Mouse (Mus musculus) liver, adult (tissue): Measurements from ENCODE around the gene Abhd16a.

ENCODE experiments used
- GATA4 ChIP-seq: IDR thresholded peaks from 2 replicates; pipeline ENCODE4 v1.6.1; 2014; ENCODE audit warnings: mild to moderate bottlenecking, low read length; ENCODE audit not compliant: insufficient replicate concordance

Gene Abhd16a

DNA sequence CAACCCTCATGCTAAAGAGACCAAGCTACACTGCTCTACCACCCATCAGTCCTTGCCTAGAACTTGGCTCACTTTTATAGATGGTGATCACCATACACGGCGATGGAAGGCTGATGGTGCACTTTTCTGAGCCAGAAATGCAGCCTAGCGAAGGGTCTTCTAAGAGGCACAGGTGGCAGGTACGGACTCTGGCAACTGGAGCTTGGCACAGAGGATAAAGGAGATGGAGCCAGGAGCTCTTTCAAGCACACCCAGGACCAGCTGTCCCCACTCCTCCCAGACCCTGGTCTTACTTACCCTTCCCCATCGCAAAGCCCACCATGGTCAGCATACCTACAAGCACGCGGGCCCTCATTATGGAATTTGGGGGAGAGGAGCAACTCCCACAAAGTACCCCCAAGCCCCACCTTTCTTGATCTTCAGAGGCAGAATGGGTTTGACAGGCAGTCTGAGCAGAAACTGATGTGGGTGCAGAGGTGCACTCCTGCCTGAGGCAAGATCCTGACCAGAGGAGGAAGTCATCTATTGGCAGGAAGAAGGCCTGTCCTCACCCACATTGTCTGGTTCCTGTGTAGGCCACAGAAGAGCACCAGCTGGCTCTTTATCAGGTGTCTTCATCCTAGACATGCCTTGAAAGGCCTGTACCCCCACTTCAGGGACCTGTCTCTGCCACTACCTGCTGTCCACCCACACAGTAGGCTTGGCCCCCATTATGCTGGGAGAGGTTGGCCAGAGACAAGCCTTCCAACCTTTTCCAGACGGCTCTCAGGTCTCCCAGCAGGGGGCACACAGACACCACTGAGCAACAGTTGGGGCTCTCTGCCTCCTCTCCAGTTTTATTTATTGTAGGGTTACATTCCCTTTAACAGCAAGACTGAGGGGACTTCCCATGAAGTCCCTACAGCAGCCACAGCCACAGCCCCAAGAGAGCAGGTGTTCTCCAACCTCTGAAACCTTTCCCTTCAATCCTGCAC is 26.3 kb downstream of the Abhd16a start, which contains the start of gene Ly6g5b:
Gene Ly6g5b, minus strand, starts transcription at position 383 of the 974 bp plus-strand sequence.
- no peak for TF ChIP-seq GATA4

DNA sequence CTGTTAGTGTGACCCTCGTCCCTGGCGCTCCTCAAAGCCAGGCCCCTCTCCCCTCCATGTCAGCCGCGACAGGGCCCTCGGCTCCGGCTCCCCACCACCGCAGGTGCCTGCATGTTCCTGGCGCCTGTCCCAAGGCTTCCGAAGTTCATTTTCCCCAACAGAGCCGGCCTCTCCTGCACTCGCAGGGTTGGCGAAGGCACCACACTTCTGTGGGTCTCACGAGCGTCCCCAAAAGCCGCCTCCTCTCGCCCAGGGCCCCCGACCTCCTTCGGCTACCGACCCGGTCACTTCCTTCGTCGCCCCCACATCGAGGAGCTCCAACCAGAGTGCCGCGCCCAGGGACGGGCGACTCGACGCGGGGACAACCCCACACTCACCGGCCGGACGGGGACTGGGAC is 31.7 kb downstream of the Abhd16a start:
- TF ChIP-seq GATA4, result no peak

DNA sequence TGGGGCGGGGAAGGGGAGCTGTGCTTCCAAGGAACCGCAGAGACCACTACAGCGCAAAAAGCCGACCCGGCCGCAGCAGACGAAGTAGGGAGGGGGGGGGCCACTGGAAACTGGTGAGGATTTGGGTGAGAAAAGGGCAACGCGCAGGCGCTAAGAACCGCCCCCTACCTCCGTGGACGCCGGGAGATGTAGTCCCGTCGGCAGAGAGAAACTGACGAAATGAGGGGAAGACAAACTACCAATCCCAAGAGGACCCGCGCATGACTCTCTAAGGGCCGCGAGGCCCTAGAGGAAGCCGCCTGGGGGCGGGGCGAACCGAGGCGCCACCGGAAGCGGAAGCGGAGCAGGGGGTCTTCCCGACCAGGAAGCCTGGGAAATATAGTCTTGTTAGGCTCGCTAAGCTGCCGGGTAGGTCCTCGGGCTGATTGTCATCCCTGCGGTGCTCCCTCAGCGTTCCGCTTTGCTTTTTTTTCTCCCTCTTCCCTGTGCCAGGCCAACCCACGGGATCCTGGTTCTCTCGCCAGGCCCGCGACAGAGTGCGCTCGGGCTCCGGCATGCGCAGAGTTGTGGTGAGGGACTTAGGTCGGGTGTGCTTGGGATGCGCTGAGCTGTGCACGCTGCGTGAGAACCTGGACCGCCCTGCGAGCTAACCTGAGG is 32.2 kb downstream of the Abhd16a start, which contains the start of gene Gpank1:
Gene Gpank1, plus strand, starts transcription at position 313 of the 657 bp plus-strand sequence.
- TF ChIP-seq GATA4, result no peak

DNA sequence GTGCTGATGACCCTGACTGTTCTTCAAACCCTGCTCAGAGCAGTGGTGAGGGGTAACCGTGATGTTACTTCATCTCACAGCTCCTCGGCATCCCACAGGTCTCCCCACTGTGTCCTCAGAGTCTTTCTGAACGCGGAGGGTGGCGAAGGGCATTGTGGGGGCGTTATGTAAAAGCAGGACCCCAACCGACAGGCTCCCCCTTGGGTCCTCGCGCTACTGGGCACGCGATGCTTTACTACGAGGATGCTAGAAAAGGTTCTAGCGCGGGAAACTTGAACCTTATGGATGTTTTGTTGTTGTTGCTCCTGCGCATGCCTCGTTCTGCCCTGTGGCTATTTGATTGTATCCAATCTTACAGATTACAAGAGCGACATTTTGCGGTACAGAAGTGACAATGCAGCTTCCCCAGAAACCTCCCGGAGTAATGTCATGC is 32.8 kb downstream of the Abhd16a start, which contains the start of gene Csnk2b:
Gene Csnk2b, minus strand, starts transcription at position 183 of the 433 bp plus-strand sequence.
- no peak for TF ChIP-seq GATA4

DNA sequence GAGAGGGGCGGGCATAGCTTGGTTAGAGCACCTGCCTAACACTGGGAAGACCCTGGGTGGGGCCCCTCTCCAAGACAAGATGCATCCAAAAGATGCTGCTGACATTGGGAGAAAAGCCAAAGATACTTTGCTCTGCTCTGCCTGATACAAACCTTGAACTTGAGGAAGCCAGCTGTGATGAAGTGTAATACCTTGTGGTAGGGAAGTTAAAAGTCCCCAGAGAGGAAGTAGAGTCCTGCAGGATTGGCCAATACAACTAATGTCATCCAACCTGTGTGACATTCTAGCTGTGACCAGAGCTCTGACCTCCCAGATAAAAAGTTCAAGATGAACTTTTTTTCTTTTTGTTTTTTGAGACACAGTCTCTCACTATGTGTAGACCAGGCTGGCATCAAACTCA is 36.0 kb downstream of the Abhd16a start:
- no peak for TF ChIP-seq GATA4

DNA sequence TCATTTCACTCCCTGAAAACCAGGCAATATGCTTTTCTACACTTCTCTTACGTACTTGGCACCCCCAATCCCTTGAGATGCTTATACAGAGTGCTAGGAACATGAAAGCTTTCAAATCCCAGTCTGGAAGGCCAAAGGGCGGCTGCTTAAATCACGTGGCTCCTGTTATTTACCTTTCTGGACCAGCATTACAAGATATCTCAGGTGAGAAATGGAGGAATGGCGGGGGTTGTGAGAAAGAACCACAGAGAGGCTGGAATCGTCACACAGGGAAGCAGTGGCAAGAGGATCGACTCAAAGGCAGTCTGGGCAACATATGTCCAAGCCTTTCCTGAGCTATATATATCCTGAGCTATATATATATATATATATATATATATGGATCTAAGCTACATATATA is 36.5 kb downstream of the Abhd16a start:
- no peak for TF ChIP-seq GATA4

DNA sequence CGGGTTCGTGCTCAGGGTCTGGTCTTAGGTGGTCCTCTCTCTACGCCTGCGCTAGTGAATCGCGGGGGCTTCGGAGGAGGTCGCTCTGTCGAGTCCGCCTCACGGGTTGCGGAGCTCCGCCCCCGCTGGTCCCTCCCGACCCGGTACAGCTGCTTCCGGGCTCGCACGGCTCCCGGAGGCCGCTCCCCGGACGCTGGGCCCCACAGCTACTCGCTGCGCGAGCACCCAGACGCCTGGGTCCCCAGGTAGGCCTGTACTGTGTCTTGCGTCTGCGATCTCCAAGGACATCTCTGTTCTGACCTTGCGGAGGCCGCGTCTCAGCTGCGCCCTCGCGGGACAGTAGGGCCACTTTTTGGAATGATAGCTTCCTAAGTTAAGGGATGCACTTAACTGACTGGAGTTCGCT is 37.1 kb downstream of the Abhd16a start, which contains the start of gene D17H6S53E:
Gene D17H6S53E, plus strand, starts transcription at position 168 of the 406 bp plus-strand sequence.
- peak; percentile 32; the same call in 1 of the 2 replicates for TF ChIP-seq GATA4

DNA sequence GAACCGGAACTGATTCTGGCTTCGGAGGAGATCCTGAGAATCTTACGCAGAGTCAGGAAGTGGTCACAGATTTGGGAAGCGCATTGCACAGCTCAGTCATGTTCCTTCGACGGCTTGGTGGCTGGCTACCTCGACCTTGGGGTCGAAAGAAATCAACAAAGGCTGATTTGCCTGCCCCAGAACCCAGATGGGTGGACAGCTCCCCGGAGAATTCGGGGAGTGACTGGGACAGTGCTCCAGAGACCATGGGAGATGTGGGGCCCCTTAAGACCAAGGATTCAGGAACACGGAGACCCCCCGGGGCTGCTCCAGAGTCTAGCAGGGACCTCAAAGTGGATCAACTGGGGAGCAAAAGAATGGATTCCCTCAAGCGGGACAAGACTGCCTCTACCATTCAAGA is 38.0 kb downstream of the Abhd16a start:
- no peak for TF ChIP-seq GATA4

DNA sequence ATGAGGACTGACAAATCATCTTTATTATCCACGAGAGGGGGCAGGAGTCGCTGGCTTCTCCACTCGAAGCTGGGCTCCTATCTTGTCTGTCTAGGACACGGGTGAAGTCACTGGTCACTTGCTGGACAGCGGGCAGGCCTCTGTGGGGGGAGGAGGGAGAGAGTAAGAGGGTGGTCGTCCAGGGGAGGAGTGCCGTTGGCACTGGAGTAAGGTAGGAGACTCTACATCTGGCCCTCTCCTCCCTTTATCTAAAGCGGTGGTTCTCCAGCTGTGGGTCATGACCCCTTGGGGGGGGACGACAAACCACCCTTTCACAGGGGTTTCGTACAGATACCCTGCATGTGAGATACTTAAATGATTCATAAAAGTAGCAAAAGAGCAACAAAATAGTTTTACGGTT is 39.9 kb downstream of the Abhd16a start:
- no peak for TF ChIP-seq GATA4

DNA sequence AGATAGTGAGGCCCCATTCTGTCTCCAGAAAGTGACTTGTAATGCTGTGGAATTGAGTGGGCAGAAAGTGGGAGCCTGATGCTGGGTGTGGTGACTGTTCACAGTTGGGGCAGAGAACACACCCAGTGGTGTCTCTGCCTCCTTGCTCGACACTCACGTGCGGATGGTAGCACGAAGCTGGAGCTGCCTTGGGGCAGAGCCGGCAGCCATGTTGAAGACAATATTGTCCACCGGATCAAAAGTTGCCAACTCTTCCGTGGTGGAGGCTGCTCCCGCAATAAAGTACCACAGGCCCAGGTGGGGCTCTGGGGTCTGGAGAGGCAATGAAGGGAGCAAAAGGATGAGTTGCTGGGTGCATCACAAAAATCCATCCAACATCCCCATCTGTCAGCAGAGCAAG is 42.0 kb downstream of the Abhd16a start:
- no peak for TF ChIP-seq GATA4

DNA sequence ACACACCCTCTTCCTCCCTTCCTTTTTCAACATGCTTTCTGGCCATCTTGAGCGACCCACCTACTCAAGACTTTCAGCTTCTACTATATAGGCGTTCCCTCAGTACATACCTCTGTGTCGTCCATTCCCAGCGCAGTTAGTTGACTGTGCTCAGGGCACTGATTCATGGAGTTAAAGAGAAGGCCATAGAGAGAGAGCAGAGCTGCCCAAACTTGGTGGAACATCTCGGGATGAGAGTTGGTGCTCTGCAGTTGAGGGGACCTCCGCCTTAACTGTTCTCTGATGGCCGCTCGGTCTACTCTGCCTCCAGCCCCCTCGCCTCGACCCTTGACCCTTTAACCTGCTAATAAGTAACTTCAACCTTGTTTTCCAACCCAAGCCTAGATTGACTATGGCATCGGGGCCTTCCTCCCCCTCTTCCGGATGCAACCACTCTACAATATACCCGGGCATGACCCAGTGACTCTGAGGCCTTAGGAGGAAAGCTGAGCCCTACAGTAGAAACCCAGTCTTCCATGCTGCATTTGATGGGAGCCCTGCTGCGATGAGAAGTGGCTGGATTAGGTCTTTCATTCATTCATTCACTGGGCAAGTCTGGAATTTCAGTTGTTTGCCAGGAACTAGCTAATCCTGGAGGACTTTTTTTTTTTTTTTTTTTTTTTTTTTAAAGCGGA is 42.6 kb downstream of the Abhd16a start, which contains the start of gene Apom:
Gene Apom, minus strand, starts transcription at position 551 of the 674 bp plus-strand sequence.
- no peak for TF ChIP-seq GATA4

DNA sequence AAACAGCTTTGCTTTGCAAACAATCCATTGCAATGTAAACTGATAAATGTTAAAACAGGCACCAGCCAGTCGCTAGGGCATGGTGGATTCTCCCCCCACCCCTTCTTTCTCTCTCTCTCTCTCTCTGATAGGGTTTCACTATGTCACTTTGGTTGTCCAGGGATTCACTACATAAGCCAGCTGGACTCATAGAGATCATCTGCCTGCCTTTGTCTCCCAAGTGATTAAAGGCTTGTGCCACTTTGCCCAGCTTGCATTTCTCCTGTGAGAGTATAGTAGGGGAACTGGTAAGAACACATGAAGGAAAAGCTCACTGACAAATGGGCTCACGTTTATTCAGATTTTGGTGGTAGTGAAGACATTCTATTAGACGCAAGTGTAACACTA is 43.1 kb downstream of the Abhd16a start:
- no peak for TF ChIP-seq GATA4

DNA sequence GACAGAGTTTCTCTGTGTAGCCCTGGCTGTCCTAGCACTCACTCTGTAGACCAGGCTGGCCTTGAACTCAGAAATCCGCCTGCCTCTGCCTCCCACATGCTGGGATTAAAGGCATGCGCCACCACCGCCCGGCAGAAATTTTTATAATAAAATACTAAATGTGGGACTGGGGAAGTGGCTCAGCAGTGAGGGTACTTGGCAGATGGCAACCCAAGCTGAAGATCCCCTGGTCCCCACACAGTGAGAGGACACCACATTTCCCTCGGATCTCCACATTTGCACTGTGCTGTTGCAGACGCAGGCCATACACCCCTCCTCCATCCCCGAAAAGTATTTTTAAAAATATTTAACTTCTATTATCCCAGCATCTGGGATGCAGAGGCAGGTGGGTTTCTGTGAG is 44.5 kb downstream of the Abhd16a start:
- TF ChIP-seq GATA4, result no peak

DNA sequence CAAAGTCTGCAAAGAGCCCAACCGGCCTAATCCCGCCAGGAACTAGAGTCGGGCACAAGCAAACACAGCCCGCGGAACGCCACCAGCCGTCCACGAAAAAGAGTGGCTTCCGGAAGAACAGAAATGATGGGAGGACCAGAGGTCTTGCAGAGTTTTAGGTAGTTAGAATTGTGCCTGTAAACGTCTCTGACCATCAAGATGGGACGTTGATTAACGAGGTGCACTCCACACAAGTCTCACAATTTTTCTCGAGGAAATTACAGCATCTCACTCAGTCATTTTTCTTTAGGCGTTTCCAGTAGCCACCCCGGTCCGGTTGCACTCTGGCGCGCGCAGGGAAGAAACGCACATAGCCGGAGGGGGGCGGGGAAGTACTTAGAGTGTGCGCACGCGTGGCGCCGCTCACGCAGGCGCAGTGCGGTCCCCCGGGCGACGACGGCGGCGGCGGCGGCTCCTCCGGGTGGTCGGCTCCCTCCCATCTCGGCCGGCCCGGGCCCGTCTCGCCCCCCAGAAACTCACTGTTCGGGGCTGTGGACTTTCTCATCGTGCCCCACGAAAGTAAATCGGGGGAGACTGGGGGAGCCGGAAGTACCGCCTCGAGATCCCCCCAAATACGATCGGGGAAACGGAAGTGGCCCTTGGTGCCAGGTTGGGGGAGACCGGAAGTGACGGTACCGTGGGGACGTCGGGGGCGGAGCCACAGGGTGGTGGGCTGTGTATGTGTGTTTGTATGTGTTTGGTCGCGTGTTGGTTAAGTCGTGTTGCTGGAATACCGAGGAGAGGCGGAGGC is 45.9 kb downstream of the Abhd16a start, which contains the start of gene Bag6:
Gene Bag6, plus strand, starts transcription at position 378 of the 790 bp plus-strand sequence.
- TF ChIP-seq GATA4, result peak; percentile 47; the same call in 1 of the 2 replicates

DNA sequence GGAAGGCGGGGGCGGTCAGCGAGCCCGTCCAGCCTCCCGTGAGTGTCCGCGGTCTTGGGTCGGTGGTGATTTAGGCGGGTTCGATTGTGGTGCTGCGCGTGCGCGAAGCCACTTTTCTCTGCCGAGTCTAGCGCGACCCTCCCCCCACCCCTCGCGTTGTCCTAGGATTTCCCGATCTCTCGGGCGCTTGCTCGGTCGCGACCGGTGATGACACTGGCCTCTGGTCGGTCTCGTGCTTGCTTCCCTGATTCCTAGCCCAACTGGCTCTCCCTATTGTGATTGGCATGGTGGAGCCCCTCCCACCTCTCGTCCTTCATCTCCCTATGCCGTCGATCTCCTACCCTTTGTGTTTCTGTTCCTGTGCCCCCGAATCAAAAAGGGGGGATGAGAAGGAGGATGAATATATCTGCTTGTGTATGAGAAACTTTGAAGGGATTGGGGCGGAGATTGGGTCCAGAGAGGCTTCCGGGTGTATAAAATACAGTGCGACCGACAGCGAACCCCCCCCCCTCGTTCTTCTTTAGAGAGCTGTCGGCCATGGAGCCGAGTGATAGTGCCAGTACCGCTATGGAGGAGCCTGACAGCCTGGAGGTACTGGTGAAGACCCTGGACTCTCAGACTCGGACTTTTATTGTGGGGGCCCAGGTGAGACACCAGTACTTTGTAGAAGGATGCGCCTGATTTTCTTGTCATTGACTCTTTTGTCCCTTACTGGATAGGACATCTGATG is 46.7 kb downstream of the Abhd16a start:
- TF ChIP-seq GATA4, result no peak
